Mouse (Mus musculus): ENCODE measurements around the gene Sult6b2.

Sult6b2 gene

GRCm38 (mm10) chr6:142810239-142810638 is 5.9 kb upstream of the Sult6b2 start:
- in situ Hi-C loops (cut with MboI) = no loop called here

- in situ Hi-C loops (cut with MboI) = no loop called here
Observed at GRCm38 (mm10) chr6:142809373-142810098, 5.2 kb upstream of the Sult6b2 start.

GRCm38 (mm10) chr6:142806326-142806725 is 2.0 kb upstream of the Sult6b2 start:
- in situ Hi-C loops (cut with MboI) = no loop called here

- in situ Hi-C loops (cut with MboI) = no loop called here
Observed at GRCm38 (mm10) chr6:142802617-142803525, 1.4 kb downstream of the Sult6b2 start.

- in situ Hi-C loops (cut with MboI) = no loop called here
Observed at GRCm38 (mm10) chr6:142801687-142802086, 2.6 kb downstream of the Sult6b2 start.

- in situ Hi-C loops (cut with MboI) = no loop called here
Observed at GRCm38 (mm10) chr6:142799704-142800374, 4.5 kb downstream of the Sult6b2 start.

- in situ Hi-C loops (cut with MboI) = no loop called here
Observed at GRCm38 (mm10) chr6:142798837-142799236, 5.5 kb downstream of the Sult6b2 start.

GRCm38 (mm10) chr6:142797996-142798395 is 6.3 kb downstream of the Sult6b2 start:
- in situ Hi-C loops (cut with MboI) = no loop called here

- in situ Hi-C loops (cut with MboI) = no loop called here
Observed at GRCm38 (mm10) chr6:142795655-142796441, 8.5 kb downstream of the Sult6b2 start.

- in situ Hi-C loops (cut with MboI) = no loop called here
Observed at GRCm38 (mm10) chr6:142795087-142795486, 9.2 kb downstream of the Sult6b2 start.

GRCm38 (mm10) chr6:142793468-142793867 is 10.8 kb downstream of the Sult6b2 start:
- in situ Hi-C loops (cut with MboI) = no loop called here

GRCm38 (mm10) chr6:142792241-142792968 is 11.9 kb downstream of the Sult6b2 start:
- in situ Hi-C loops (cut with MboI) = no loop called here

GRCm38 (mm10) chr6:142789736-142790135 is 14.6 kb downstream of the Sult6b2 start:
- in situ Hi-C loops (cut with MboI) = no loop called here

- in situ Hi-C loops (cut with MboI) = no loop called here
Observed at GRCm38 (mm10) chr6:142788042-142788987, 16.0 kb downstream of the Sult6b2 start.

- in situ Hi-C loops (cut with MboI) = no loop called here
Observed at GRCm38 (mm10) chr6:142786106-142786505, 18.2 kb downstream of the Sult6b2 start.

GRCm38 (mm10) chr6:142785343-142785742 is 19.0 kb downstream of the Sult6b2 start:
- in situ Hi-C loops (cut with MboI) = no loop called here

GRCm38 (mm10) chr6:142781286-142781685 is 23.0 kb downstream of the Sult6b2 start:
- in situ Hi-C loops (cut with MboI) = no loop called here

GRCm38 (mm10) chr6:142780574-142781033 is 23.7 kb downstream of the Sult6b2 start:
- in situ Hi-C loops (cut with MboI) = no loop called here

- in situ Hi-C loops (cut with MboI) = no loop called here
Observed at GRCm38 (mm10) chr6:142779812-142780573, 24.3 kb downstream of the Sult6b2 start.
